Mouse (Mus musculus): Measurements from ENCODE around the gene Higd1b.

DNA sequence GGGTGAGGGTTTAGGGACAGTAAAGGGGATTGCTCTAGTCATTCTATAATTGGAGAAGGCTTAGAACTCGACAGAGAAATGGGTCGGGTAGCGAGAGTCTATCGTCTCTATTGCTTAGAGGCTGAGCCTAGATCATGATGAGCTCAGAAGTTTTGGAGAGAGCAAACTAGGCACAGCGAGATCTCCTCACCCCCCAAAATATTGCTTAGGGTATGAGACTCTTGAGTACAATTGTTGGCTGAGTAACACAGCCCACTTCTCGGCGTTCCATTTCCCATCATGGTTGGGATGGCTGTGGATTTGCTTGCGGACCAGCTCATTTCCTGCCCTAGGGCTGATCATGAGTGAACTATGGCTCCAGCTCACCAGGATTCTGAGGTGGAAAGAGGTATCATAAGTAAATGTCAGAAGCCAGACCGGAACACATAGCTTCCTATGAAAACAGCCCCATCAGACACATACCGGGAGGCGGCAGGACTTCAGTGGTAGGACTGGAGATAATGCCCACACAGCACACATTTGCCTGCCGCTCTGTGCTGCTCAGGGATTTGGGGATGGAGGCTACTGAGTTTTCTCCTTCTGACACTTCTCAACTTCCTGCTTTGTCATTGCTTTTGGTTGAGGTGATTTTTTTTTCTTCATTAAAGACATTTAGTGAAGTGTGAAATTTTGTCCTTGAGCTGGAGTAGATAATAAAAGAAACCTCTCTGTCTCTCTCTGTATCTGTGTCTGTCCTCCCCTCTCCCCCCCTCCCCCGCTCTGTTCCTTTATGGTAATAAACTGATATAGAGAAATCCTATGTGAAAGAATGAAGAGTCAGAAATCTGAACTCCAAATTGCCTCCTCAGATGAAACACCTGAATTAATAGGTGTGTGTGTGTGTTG lies 45.9 kb downstream of the Higd1b start:
- TF ChIP-seq POLR2A (IDR thresholded peaks at IDR 0.05; ENCODE audit: insufficient read length, low read depth) (no peak), USF1 (IDR thresholded peaks at IDR 0.05; ENCODE audit: low read depth) (no peak), MAX (IDR thresholded peaks at IDR 0.05; ENCODE audit: low read depth) (no peak)

All from myocyte (in vitro differentiated cells).